Mouse (Mus musculus) CD4-positive, CD25-positive, alpha-beta regulatory T cell, adult 4 months (primary cell): ENCODE measurements around the gene Myh7b. TPM values are rescaled to one million over a fixed set of nuclear protein-coding genes. Genes with fewer than 3 reads are reported as not detected.
A peak's percentile ranks its signal among the peaks of the same experiment; 100 is the strongest.
"Not testable (repeated sequence)": the region's sequence is repeated elsewhere in the genome, so short reads cannot be mapped to it uniquely, and the experiment has no call there.

ENCODE experiments used
- ATAC-seq: one replicate; pipeline ENCODE4 v1.8.0; 2017
- polyA plus RNA-seq, 2 experiments: library from polyadenylated mRNA; unstranded; fragments of 100-300 nt; shearing (Covaris generic); gene quantifications; one replicate each; pipeline ENCODE4 v1.2.1; 2017

Myh7b gene
- polyA plus RNA-seq, 2 experiments from 2014 or later, result not detected

DNA sequence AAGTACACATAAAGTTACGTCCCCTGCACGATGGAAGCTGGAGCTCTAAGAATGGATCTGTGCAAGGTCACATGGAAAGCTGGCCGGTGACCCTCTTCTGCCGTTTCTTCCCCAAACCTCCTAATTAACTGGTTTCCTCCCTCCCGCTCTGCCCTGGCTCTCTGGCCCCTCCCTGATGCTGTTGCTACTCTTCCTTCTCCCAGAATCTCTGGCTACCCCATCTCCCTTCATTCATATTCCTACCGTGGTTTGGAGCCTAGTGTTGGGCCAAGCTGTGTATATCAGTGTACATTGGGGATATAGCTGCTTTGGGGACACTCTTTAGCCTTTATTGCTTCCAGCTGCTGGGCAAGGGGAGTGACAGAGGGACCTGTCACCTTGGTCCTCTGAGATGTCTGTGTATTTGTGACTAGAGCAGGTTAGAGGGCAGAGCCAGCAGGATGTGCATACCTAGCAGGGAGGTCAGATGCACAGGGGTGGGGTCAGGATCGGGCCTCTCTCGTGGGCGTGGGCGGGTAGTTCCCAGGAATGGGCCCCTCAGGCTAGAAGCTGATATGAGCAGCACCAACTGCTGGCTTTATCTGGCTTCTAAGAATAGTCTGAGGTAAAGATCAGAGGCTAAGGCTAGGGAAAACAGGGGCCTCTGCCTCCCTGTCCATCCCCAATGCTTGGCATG lies 6.3 kb upstream of the Myh7b start:
- no peak for ATAC-seq

DNA sequence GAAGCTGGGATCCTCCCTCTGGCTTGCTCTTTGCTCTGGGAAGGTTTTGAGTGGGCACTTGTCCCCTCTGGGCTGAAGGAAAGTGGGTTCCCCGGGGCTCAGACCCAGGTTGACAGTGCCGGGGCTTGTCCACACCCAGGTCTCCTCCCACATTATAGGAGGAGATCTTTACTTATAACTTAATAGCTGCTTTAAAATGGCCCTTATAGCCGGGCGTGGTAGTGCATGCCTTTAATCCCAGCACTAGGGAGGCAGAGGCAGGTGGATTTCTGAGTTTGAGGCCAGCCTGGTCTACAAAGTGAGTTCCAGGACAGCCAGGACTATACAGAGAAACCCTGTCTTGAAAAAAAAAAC lies 5.8 kb upstream of the Myh7b start:
- not testable (repeated sequence) for ATAC-seq

DNA sequence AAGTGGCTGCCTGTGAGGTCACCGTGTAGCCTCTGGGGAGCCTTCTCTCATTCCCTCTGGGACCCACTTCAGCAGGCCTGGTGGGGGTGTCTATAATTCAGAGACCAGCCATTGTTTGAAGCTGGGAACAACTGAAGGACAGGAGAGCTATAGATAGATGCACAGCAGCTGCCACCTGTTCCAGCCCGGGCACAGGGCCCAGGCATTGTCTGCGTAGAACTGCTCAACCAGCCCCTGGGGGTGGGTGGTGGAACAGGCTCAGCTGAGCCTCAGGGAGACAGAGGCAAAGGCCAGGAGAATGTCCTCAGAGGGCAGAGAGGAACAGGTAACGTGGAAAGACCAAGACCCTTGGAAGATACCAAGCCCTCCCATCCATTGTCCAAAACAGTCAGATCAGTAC lies 4.7 kb upstream of the Myh7b start:
- ATAC-seq, result no peak

DNA sequence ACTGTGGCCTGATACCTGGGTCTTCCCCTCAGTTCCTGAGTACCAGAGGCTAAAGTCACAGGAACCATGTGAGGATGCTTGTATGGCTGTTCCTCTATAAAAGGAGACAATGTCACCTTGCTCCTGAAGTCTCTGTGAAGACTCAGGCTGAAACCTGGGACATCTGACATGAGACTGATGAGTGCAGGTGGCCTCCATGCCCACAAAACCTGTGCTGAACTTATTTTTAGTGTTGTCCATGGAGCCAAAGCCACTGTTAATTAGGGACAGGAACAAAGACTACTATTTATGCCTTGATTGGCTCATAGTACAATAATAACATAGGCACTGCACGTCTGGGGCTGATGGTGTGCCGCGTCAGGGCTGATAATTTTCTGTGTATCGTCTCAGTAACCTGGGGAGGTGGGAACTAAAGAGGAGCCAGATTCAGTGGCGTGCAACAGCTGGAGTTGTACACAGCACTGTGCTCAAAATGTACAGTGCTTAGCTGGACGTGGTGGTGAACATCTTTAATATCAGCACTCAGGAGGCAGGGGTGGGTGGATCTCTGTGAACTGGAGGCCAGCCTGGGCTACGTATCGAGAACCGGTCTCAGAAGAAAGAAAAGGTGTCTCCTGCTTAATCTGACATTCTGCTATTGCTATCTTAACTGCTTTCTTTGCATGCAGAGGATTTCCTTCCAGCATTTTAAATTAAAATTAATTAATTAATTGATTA lies 980 bp downstream of the Myh7b start:
- ATAC-seq, result no peak

DNA sequence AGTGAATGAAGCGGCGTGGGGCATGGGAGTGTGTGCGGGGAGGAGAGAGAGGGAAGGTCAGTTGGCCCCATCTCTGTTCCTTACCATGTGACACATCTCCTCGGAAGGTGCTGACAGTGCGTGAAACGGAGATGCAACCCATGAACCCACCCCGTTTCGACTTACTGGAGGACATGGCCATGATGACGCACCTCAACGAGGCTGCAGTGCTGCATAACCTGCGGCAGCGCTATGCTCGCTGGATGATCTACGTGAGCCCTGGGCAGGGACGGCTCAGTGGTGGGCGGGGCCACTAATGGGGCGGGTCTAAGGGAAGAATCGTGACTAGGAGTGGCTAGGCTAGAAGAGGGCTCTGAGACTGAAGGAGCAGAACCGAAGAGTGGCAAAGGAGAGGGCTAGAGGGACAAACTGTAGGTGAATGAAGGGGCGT lies 2.3 kb downstream of the Myh7b start:
- ATAC-seq, result peak; percentile 81

DNA sequence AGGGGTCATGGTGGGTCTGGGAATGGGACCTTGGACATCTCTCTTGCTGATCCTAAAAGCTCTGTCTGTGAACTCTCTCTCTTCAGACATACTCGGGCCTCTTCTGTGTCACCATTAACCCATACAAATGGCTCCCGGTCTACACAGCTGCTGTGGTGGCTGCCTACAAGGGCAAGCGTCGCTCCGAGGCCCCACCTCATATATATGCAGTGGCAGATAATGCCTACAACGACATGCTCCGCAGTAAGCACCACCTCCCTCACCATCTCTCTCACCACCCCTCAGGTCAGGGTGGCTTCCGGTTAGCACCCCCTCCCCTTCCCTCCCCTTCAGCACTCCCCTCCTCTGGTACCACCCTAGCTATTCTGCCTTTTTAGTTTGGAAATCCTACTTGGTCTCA lies 2.9 kb downstream of the Myh7b start:
- no peak for ATAC-seq

DNA sequence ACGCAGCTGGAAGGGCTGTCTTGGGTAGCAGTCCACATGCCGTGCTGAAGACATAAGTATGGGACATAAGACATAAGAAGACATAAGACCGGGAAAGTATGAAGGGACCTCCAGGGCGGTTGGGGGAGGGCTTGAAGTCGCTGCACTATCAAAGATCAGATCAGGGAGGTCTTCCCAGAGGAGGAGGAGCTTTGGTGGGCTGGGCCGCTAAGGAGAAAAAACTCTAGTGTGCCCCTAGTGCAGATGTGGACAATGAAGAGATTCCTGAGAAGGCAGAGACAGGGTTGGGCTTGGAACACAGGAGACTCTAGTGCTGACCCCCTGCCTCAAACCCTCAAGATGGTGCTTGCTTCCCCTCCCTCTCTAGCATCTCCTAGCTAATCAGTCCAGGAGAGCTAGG lies 6.0 kb downstream of the Myh7b start:
- ATAC-seq, result no peak

DNA sequence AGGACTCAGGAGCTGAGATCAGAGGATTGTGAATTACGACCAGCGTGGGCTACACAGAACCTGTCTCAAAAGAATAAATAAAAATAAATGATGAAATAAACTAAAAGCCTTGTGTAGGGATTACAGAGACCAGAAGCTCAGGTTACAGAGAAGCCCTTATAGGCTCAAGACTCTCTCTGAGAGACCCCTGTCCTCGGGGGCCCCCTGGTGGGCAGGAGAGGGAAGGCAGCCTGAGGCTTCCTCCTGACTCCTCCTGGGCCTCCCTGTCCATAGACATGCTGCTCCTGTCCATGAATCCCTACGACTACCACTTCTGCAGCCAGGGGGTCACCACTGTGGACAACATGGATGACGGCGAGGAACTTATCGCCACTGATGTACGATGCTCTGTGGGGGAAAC lies 8.8 kb downstream of the Myh7b start:
- ATAC-seq, result peak; percentile 79

DNA sequence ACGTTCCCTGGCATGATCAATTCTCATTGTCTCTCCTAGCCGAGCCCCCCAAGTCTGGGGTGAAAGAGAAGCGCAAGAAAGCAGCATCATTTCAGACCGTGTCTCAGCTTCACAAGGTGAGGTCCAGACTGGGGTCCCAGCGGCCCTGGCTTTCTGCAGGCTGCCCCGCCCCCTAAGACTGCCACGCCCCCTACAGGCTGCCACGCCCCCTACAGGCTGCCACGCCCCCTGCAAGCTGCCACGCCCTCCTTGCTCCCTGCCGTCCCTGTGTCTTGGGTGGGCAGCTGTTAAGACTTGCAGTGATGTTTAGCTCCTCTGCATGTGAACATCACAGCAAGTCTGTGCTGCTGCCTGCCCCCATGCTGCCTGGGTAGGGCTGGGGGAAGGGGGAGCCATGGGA lies 11.6 kb downstream of the Myh7b start:
- ATAC-seq, result no peak

DNA sequence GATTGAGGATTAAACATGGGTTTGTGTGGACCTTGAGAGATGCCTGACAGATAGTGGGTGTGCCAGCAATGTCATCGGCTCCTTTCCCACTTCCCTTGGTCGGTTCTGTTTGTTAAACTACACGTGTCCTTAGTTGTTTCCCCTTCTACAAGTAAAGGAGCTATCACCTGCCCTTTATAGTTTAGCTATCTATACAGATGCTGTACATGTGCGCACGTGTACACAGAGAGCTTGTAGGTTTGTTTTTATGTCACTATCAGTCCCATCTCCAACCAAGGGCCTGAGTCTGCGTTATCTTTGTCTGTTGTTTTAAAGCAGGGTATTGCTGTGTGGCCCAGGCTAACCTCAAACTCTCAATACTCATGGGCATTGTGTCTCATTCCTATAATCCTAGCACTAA lies 13.0 kb downstream of the Myh7b start:
- no peak for ATAC-seq

DNA sequence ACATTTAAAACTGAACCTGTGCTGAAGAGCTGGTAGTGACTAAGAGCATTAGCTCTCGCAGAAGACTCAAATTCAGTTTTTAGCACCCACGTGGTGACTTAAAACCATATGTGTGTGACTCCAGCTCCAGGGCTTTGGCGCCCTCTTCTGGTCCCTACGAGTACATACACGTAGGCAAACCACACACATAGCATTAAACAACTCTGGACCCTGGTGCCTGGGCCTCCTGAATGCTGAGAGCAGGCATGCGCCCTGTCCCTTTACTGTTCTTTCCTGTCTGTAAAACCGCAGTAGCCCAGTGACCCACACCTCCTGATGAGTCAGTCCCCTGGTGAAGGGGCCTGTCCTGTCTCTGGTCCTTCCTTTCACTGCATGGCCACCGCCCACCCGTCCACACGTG lies 13.7 kb downstream of the Myh7b start:
- no peak for ATAC-seq

DNA sequence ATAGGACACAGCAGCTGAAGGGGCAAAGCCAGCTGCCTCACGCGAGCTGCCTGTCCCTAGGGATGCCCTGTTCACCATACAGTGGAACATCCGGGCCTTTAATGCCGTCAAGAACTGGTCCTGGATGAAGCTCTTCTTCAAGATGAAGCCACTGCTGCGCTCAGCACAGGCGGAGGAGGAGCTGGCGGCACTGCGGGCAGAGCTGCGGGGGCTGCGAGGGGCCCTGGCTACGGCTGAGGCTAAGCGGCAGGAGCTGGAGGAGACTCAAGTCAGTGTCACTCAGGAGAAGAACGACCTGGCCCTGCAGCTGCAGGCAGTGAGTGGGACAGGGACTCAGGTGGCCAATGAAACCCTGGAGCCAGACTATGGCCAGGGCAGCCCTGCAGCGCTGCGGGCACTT lies 15.3 kb downstream of the Myh7b start:
- ATAC-seq, result no peak

DNA sequence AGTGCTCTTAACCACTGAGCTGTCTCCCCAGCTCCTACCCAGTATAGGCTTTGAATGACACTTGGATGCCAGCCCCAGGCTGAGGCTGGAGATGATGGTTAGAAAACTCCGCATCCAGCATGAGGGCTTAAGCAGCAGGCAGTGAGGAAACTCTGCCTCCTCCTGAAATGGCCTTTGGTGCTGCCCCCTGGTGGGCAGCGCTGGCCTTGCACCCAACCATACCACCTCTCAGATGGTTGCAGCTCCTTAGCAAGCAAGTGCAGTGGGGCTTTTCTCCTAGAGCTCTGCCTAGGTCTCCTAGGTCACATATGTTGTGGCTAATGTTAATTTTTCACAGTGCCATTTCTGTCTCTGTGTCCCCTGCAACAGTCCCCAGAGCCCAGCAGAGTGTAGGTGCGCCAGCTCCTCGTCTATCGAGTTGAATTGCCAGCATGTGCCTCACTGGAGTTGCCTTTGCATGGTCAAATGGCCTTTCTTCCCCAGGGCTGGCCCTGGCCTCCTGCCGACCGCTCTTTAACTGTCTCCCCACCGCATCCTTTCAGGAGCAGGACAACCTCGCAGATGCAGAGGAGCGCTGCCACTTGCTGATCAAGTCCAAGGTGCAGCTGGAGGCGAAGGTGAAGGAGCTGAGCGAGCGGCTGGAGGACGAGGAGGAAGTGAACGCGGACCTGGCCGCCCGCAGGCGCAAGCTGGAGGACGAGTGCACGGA lies 16.2 kb downstream of the Myh7b start:
- peak; percentile 51 for ATAC-seq

DNA sequence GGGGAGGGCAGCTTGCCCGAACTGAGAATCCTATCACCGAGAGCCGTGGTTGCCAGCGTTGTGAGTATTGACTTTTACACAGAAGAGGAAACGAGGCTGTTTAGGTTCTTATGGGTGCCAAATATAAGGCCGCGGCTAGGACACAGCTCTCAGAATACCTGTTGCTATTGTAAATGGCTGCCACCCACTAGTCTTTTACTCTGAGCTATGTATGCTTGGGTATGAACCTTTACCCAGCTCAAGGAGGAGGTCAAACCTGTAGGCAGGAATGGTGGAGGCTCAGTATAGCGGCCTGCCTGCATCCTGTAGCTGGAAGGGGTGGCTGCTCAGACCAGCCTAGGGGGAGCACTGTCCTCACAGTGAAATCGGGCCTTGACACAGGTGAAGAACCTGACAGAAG lies 17.1 kb downstream of the Myh7b start:
- ATAC-seq, result no peak

DNA sequence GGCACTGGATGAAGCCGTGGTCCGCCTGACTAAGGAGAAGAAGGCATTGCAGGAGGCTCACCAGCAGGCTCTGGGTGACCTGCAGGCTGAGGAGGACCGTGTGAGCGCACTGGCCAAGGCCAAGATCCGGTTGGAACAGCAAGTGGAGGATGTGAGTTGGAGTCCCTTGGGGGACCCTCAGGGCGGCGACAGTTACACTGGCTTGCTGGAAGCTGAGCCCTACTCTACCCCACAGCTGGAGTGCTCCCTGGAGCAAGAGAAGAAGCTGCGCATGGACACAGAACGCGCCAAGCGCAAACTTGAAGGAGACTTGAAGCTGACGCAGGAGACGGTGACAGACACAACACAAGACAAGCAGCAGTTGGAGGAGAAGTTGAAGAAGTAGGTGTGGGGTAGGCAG lies 17.5 kb downstream of the Myh7b start:
- ATAC-seq, result no peak

DNA sequence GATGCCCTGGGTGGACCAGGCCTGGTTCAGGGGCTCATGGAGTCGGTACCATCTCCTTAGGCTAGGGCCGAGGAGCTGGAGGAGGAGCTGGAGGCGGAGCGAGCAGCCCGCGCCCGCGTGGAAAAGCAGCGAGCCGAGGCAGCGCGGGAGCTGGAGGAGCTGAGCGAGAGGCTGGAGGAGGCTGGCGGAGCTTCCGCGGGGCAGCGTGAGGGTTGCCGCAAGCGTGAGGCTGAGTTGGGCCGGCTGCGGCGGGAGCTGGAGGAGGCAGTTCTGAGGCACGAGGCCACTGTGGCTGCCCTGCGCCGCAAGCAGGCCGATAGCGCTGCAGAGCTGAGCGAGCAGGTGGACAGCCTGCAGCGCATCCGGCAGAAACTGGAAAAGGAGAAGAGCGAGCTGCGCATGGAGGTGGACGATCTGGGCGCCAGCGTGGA lies 18.2 kb downstream of the Myh7b start:
- ATAC-seq, result no peak

DNA sequence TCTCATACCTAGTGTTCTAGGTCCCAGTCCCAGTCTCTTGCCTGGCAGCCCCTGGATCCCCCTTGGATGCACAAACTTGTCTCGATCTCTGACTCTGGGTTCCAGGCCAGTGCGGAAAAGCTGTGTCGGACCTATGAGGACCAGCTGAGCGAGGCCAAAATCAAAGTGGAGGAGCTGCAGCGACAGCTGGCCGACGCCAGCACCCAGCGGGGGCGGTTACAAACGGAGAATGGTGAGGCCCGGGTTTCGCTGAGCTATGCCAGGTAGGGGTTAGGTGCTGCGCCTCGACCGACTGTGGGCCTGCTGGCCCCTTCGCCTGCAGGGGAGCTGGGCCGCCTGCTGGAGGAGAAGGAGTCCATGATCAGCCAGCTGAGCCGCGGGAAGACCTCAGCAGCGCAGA lies 19.1 kb downstream of the Myh7b start:
- no peak for ATAC-seq

DNA sequence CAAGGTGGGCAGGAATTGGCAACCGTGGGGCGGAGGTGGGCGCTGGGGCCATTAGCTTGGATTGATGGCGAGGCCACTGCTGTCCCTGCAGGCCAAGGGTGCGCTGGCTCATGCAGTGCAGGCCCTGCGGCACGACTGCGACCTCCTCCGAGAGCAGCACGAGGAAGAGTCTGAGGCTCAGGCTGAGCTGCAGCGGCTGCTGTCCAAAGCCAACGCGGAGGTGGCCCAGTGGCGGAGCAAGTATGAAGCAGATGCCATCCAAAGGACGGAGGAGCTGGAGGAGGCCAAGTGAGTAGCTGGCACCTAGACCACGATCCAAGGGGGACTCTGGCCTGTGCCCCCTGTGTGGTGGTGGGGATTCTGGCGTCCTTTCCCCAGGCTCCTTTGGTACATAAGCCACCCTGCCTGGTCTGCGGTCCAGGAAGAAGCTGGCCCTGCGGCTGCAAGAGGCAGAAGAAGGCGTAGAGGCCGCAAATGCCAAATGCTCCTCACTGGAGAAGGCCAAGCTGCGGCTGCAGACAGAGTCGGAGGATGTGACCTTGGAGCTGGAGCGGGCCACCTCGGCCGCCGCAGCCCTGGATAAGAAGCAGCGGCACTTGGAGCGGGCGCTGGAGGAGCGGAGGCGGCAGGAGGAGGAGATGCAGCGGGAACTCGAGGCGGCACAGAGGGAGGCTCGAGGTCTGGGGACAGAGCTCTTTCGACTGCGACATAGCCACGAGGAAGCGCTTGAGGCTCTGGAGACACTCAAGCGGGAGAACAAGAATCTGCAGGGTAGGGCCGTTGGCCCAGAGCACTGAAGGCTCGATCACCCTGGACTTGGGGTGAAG lies 19.8 kb downstream of the Myh7b start:
- ATAC-seq, result no peak

DNA sequence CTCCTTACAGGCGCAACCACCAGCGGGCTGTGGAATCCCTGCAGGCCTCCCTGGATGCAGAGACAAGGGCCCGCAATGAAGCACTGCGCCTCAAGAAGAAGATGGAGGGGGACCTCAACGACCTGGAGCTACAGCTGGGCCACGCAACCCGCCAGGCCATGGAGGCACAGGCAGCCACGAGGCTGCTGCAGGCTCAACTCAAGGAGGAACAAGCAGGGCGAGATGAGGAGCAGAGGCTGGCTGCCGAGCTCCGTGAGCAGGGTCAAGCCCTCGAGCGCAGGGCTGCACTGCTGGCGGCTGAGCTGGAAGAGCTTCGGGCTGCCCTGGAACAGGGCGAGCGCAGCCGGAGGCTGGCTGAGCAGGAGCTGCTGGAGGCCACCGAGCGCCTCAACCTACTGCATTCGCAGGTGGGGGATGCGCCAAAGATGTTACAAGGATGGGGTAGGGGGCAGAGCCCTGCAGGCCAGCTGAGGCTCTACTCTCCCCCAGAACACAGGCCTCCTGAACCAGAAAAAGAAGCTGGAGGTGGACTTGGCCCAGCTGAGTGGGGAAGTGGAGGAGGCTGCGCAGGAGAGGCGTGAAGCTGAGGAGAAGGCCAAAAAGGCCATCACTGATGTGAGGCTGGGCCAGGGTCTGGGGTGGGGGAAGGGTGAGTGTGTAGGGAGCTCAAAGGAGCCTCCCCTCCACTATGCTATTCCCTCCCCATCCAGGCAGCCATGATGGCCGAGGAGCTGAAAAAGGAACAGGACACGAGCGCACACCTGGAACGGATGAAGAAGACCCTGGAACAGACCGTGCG lies 21.3 kb downstream of the Myh7b start:
- no peak for ATAC-seq

DNA sequence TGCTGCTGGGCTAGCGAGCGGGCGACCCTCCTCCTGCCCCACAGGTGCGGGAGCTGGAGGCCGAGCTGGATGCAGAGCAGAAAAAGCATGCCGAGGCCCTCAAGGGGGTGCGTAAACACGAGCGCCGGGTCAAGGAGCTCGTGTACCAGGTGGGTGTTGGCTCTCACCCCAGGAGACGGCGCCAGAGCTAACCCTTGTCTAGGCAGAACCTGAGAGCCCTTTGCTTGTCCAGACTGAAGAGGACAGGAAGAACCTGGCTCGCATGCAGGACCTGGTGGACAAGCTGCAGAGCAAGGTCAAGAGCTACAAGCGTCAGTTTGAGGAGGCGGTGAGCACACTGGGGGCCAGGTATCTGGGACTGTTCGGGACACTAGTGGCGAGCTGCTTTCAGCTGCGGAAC lies 22.1 kb downstream of the Myh7b start:
- ATAC-seq, result no peak

DNA sequence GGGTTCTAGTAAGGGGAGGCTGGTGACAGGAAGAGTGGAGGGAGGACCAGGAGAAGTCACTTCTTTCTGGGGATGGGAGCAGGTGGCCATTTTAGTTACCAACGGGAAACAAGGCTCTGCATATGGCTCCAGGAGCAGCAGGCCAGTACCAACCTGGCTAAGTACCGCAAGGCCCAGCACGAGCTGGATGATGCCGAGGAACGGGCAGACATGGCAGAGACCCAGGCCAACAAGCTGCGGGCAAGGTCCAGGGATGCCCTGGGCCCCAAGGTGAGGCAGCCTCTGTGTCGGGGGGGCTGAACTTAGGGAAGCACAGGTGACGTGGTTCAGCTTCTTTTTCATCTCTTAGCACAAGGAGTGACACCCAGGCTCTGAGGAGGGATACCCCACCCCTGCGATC lies 22.7 kb downstream of the Myh7b start:
- no peak for ATAC-seq

DNA sequence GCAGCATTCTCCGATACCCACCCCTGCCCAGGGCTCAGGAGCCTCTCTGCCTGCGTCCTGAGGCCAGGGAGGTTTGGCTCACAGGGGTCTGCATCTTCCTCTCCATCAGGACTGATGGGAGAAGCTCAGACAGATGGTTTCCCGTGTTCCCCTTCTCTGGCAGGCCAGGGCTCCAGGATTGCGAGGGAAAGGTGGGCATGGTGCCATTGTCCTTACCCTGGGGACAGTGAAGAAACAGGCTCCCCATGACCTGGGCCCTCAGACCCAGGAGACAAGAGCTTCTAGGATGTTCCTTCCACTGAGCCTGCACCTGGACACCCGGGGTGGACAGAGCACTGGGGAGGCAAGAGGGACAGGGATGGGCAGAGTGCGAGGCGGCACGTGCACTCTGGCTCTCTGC lies 23.6 kb downstream of the Myh7b start:
- ATAC-seq, result no peak
